Mouse (Mus musculus): ENCODE results near the gene Ddx3x.
"Not testable (repeated sequence)": the region's sequence is repeated elsewhere in the genome, so short reads cannot be mapped to it uniquely, and the experiment has no call there.

The Ddx3x gene

DNA sequence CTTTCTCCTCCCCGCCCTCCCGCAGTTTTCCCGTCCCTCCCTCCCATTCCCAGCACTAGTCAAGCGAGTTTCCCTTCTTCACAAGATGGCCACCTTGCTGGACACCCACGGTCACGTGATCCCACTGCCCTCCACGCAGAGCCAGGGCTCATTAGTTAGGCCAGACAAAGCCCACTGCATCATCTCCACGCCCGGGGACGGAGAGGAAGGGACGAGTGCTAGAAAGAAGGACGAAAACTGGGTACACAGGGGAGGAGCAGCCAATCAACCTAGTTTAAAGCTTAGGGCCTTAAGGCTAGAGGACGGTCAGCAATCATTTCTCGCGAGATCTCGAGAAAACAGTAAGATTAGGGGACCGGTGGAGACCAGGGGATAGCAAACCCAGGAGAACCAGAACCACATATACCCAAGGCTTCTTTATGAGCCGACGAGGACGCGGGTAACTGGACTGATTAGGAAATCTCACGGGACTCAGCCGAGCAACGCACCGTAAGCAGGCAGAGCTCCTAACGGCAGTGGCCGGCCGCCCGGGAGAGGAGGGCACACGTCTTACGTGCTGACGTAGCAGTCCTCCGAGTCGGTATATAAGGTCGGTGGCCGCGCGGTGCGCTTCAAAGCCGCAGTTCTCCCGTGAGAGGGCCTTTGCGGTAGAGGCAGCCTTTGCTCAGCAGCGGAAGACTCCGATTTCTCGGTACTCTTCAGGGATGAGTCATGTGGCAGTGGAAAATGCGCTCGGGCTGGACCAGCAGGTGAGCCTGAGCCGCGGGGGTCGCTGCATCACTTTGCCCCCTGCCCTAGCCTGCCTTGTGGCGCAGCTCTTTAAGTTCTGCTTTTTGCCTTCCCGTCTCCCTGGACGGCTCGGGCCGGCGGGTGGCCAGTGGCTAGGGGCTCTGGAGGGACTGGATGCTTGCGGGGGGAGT is at the start of gene Ddx3x:
Ddx3x (plus strand) TSS at position 562 of the 920 bp plus-strand sequence.
- DNase-seq (ENCODE audit: low read depth, low spot score) = peak; percentile 88

GRCm38 (mm10) chrX:13231243-13231642 is 49.5 kb upstream of the Ddx3x start:
- DNase-seq (ENCODE audit: low read depth, low spot score) = no peak

GRCm38 (mm10) chrX:13232834-13233233 is 47.9 kb upstream of the Ddx3x start:
- not testable (repeated sequence) for DNase-seq (ENCODE audit: low read depth, low spot score)

- no peak for DNase-seq (ENCODE audit: low read depth, low spot score)
These were observed 47.1 kb upstream of the Ddx3x start for GRCm38 (mm10) chrX:13233631-13234030.

DNA sequence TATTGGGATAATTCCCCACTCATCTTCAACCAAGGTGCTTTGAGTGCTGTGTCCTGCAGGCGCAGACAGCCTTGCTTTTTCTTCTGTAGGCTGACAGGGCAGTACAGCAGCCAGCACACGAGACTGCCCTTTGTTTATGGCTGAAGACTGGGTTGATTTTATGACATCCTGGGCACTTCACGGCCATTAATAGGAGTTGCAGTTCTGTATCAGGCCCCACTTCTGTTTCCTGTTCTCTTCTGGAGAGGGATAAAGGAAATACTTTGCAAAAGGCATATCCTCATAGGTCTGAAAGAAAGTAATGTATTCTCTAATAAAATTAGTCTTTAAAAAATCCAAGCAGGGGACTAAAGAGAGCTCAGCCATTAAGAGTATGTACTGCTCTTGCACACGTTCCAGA is 46.1 kb upstream of the Ddx3x start:
- no peak for DNase-seq (ENCODE audit: low read depth, low spot score)

DNA sequence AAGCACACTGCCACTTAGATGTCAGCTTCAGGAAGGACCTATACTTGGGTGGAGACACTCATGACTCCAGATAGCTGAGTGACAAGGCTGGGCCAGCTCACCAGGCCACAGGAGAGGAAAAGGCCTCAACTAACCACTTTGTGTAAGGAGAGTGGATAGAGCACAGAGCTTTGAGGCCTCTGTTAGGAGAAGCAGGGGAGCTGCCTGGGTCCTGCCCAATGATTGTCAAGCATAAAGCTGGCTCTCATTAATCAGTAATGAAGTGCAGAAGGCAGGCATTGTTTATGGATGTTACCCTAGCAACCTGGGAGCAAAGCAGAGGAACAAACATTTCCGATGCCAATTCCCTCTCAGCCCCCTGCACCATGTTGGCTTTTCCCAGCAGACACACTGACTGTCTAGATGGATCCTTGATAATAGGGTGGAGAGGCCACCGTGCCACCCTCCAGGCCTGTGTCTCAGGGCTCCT is 44.6 kb upstream of the Ddx3x start:
- no peak for DNase-seq (ENCODE audit: low read depth, low spot score)

- DNase-seq (ENCODE audit: low read depth, low spot score) = no peak
These were observed 41.3 kb upstream of the Ddx3x start for GRCm38 (mm10) chrX:13239455-13239854.

- no peak for DNase-seq (ENCODE audit: low read depth, low spot score)
These were observed 39.9 kb upstream of the Ddx3x start for GRCm38 (mm10) chrX:13240646-13241425.

- no peak for DNase-seq (ENCODE audit: low read depth, low spot score)
These were observed 39.1 kb upstream of the Ddx3x start for GRCm38 (mm10) chrX:13241426-13242319.

GRCm38 (mm10) chrX:13242320-13243096 is 38.3 kb upstream of the Ddx3x start:
- DNase-seq (ENCODE audit: low read depth, low spot score) = no peak

DNA sequence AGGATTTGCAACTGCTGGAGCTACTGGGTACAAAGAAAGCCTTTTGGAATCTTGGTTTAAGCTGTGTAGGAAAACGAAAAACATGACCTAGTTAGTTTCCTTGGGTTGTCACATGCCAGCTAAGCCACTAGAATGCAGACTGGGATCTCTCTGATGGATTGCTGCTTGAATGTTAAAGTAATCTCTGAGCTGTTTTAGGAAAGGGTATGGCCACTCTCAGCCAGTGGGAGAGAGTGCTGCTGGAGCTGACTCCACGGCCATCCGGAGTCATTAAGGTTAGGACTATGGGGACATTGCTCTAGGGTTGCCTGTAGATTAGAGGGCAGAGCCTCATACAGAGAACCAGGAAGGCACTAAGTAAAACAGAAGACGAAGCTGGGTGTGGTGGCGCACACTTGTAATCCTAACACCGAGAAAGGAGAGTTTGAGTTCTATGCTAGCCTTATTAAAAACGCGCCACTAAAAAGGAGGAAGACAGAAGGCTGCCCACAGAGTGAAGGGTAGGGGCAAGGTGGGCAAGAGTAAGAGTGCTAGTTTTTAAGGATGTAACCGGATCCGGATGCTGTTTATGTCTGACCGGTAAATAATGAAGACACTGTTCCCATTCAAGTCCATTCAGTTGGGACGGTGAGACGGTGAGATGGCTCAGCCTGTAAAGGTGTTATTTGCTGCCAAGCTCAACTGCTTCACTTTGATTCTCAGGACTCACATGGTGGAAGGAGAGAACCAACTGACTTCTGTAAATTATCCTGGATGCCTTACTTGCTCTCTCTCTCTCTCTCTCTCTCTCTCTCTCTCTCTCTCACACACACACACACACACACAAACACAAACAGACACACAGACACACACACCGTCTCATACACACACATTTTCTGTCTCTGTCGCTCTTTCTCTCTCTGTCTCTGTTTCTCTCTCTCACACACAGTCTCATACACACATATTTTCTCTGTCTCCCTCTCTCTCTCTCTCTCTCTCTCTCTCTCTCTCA is 37.3 kb upstream of the Ddx3x start:
- no peak for DNase-seq (ENCODE audit: low read depth, low spot score)

DNA sequence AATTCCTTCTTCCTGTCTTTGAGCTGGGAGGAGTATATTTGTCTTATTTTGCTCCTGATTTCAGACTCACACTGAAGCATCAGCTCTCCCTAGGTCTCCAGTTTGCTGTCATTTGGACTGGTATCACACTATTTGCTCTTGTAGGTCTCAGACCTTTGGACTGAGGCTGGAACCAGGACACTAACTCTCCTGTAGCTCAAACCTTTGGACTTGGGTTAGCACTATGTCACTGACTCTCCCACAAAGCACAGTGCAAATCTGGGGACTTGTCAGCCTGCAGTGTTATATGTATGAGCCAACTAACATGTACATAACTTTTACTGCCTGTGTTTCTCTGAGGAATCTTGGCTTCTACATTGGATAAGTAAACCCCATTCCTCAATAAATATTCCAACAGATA is 36.2 kb upstream of the Ddx3x start:
- DNase-seq (ENCODE audit: low read depth, low spot score) = no peak

- DNase-seq (ENCODE audit: low read depth, low spot score) = no peak
These were observed 35.7 kb upstream of the Ddx3x start for GRCm38 (mm10) chrX:13245027-13245426.

- DNase-seq (ENCODE audit: low read depth, low spot score) = no peak
These were observed 29.1 kb upstream of the Ddx3x start for GRCm38 (mm10) chrX:13251683-13252082.

- no peak for DNase-seq (ENCODE audit: low read depth, low spot score)
These were observed 26.5 kb upstream of the Ddx3x start for GRCm38 (mm10) chrX:13254273-13254672.

- no peak for DNase-seq (ENCODE audit: low read depth, low spot score)
These were observed 17.4 kb upstream of the Ddx3x start for GRCm38 (mm10) chrX:13263356-13263755.

- DNase-seq (ENCODE audit: low read depth, low spot score) = no peak
These were observed 5.1 kb upstream of the Ddx3x start for GRCm38 (mm10) chrX:13275519-13276137.

DNA sequence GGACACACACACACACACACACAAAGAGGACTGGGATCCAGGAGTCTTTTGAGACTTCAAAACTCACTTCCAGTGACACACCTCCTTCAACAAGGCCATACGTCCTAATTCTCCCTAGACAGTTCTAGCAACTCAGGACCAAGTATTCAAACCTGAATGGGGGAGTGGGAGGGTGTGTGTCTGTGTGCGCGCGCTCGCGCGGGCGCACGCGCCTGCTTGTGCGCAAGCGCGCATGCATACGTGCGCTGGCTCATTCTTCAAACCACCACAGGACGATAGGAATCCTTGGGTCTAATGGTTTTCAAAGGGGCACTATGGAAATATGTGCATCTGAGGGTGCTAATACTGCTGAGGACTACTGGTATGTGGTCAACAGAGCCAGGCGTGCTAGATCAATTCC is 1.8 kb upstream of the Ddx3x start:
- DNase-seq (ENCODE audit: low read depth, low spot score) = no peak

DNA sequence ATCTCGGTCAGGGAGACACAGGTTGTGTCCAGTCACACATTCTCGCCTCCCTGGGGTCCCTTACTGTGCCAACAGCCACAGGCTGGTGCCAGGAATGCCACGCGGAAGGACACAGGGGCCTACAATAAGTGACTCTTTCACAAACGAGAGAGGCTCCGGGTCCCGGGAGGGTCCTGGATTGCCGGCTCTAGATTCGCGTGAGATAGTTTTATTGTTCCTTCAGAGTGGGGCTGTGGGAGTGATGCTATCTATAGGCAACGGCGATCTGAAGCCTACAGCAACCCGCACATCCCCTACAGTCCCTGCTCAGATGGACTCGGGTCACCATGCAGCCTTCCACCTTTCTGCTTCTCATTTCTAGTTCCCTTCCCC is 747 bp upstream of the Ddx3x start:
- DNase-seq (ENCODE audit: low read depth, low spot score) = no peak
